Mouse (Mus musculus) forebrain, embryonic 12.5 days (tissue): ENCODE data around the gene Alox8. TPM values are rescaled to one million over a fixed set of nuclear protein-coding genes. Genes with fewer than 3 reads are reported as not detected.

Experiments
- ATAC-seq: fragments of 200-750 bp; cut with Nextera tagmentation; 2 replicates; pipeline ENCODE4 v1.8.0; 2017; ENCODE audit warnings: moderate TSS enrichment; ENCODE audit not compliant: low FRiP score
- H3K27ac ChIP-seq: fragments of 300-500 bp; sonication (generic); 2 replicates; pipeline ENCODE4 v1.5.1; 2016; ENCODE audit warnings: mild to moderate bottlenecking
- H3K27me3 ChIP-seq: fragments of 300-500 bp; sonication (generic); 2 replicates; pipeline ENCODE4 v1.6.1; 2016; ENCODE audit warnings: mild to moderate bottlenecking
- H3K36me3 ChIP-seq: fragments of 300-500 bp; sonication (generic); replicated peaks from 2 replicates; pipeline ENCODE4 v1.6.1; 2016; ENCODE audit warnings: mild to moderate bottlenecking
- H3K4me1 ChIP-seq: fragments of 300-500 bp; sonication (generic); 2 replicates; pipeline ENCODE4 v1.6.1; 2016
- H3K4me2 ChIP-seq: fragments of 300-500 bp; sonication (generic); 2 replicates; pipeline ENCODE4 v1.6.1; 2016; ENCODE audit warnings: mild to moderate bottlenecking, moderate library complexity
- H3K4me3 ChIP-seq: fragments of 300-500 bp; sonication (generic); replicated peaks from 2 replicates; pipeline ENCODE4 v1.5.1; 2016; ENCODE audit warnings: mild to moderate bottlenecking
- H3K9ac ChIP-seq: fragments of 300-500 bp; sonication (generic); 2 replicates; pipeline ENCODE4 v1.6.1; 2016; ENCODE audit warnings: mild to moderate bottlenecking
- H3K9me3 ChIP-seq: fragments of 300-500 bp; sonication (generic); 2 replicates; pipeline ENCODE4 v1.6.1; 2016
- WGBS: fragments of 180-500 bp; shearing (Covaris S2); methylation state at CpG from one replicate; pipeline ENCODE4 v1.1.7; 2016; 5-methylcytosine and 5-hydroxymethylcytosine counted together
- polyA plus RNA-seq: library from polyadenylated mRNA; unstranded; fragments of >200 nt; fragmentation: Nextera tagmentation; extraction: Ambion mirVana; gene quantifications from 2 replicates; pipeline ENCODE4 v1.2.1, GENCODE M21; 2016

Alox8 gene
- not detected in 2 replicates for polyA plus RNA-seq

DNA sequence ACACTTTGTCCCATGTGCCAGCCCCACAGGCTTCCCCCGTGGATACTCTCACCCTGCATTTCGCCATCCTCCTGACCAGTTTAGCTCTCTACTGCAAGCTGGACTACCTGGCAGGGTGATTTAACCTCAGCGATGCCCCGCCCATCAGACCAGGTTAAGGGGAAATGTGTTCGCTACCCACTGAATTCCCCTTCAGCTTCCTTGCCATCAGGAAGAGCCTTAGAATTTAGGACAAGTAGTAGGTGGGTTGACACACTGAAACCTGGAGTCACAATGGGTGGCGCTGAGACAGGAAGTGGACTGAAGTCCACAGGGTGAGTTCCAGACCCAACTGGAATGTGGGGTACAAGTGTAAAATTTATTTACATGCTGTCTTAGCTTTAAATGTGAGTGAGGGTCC lies at the start of gene Alox8:
Gene Alox8, minus strand, starts transcription at position 101 of the 400 bp plus-strand sequence.
- Histone ChIP-seq H3K4me1 (peaks cover 8% of the 10 kb centered on the region), H3K36me3 (no peaks in the 10 kb centered on the region), H3K9me3 (no peaks in the 10 kb centered on the region), H3K4me3 (peak within 1 kb of the TSS; percentile 20), H3K4me2 (peak within 1 kb of the TSS; percentile 42), H3K27ac (no peak within 1 kb of the TSS), H3K27me3 (peaks cover 32% of the 10 kb centered on the region), H3K9ac (peak within 1 kb of the TSS; percentile 39)
- 36% methylated on average over 6 of the region's 6 CpGs for WGBS
- no peak for ATAC-seq

DNA sequence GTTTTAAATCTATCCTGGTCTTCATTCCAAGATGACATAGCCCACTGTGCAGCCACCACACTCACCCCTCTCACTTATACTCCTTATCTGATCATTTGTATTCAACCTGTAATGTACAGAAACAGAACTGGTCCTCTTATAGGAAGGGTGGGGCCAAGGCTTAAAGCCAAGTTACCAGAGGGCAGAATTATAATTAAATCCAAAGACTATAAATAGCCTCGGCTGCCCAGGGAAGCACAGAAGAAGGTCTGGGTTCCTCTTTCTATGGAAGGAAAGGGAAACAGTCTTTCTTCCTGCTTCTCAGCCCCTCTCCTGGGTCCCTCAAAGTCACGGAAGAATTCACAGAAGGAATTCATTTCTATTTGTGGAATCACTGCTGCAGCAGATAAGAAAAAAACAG lies 48.0 kb upstream of the Alox8 start:
- Histone ChIP-seq H3K27ac (no peak overlapping the region), H3K4me3 (no peak overlapping the region), H3K36me3 (no peaks in the 10 kb centered on the region), H3K4me1 (0 out of 2 replicates have a peak, but pooled peaks cover 3% of the 10 kb centered on the region), H3K27me3 (peaks cover 9% of the 10 kb centered on the region), H3K9me3 (no peaks in the 10 kb centered on the region), H3K4me2 (no peak overlapping the region), H3K9ac (no peak overlapping the region)
- no peak for ATAC-seq
- WGBS = 52% methylated on average over 2 of the region's 2 CpGs

DNA sequence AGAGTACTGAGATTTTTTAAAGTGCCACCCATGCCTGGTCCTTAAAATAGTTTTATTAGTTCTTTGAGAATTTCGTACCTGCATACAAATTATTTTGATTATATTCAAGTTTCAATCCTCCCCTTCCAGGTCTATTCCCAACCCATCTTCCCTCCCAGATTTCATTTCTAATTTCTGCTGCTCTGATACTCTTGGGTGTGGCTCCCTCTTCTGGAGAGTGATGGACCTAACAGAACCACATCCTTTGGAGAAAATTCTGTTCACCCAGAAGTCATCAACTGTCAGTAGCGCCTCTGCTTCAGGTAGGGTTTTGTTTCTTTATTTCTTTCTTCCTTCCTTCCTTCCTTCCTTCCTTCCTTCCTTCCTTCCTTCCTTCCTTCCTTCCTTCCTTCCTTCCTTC lies 47.3 kb upstream of the Alox8 start:
- Histone ChIP-seq H3K4me2 (no peak overlapping the region), H3K36me3 (no peaks in the 10 kb centered on the region), H3K4me1 (0 out of 2 replicates have a peak, but pooled peaks cover 3% of the 10 kb centered on the region), H3K27ac (no peak overlapping the region), H3K4me3 (no peak overlapping the region), H3K27me3 (peaks cover 9% of the 10 kb centered on the region), H3K9ac (no peak overlapping the region), H3K9me3 (no peaks in the 10 kb centered on the region)
- no peak for ATAC-seq
- WGBS = 33% methylated on average over 2 of the region's 2 CpGs

DNA sequence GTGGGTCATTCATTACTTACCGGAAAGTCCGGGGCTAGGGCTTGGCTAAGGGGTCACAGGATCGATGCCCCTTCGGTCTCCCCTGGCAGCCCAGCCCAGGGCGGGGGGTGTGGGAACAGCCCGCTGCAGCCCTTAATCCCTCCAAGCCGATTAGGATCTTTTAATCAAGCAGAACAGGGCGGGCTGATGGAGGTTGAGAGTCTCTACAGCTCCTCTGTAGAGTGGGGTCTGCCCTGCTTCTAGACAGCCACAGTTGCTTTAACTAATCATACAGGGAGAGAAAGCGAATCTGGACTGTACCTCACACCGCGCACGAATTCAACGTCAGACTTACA lies 39.2 kb upstream of the Alox8 start, which contains the start of gene Gucy2e:
Gene Gucy2e, minus strand, starts transcription at position 111 of the 335 bp plus-strand sequence.
- no peak for ATAC-seq
- Histone ChIP-seq H3K4me3 (peak within 1 kb of the TSS; percentile 48), H3K27me3 (peaks cover 43% of the 10 kb centered on the region), H3K4me2 (peak within 1 kb of the TSS; percentile 83), H3K9me3 (no peaks in the 10 kb centered on the region), H3K9ac (peak within 1 kb of the TSS; percentile 57), H3K27ac (no peak within 1 kb of the TSS), H3K4me1 (peaks cover 18% of the 10 kb centered on the region), H3K36me3 (no peaks in the 10 kb centered on the region)
- WGBS = 15% methylated on average over 13 of the region's 13 CpGs

DNA sequence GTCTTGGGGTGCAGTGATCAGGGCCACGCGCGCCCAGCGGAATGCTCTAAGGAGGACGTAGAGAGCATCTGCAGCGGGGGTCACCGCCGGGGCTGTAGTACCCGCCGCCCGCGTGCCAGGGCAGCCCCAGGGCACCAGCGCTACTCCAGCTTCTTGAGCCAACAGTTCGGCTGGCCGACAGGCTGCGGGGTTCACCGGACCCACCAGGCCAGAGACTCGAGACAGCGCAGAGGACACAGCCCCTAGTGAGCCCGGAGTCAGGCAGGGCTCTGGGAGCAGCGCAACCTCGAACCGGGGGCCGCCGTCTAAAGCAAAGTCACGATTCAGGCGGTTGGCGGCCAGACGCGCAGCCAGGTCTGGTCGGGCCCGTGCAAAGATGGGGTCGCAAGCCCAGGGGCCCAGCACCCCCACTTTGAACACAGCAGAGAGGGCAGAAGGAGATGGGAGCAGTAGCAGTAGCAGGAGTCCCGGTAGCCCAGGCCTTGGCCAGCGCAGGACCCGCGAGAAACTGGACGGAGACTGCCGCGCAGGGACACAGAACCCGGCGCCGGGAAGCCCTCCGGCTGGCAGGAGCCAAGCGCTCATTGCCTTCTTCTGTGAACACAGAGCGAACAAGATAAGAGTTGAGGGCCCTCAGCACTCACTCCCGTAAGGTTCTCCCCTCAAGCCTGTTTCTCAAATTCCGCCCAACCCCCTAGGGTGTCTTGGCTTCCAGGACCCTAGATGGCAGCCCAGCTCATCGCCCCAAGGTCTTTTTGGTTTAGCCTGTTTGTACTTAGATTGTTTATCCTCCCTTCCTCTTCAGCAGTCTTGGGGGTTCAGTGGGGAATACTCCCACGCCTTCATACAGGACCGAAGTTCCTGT lies 38.6 kb upstream of the Alox8 start:
- Histone ChIP-seq H3K36me3 (no peaks in the 10 kb centered on the region), H3K4me1 (peaks cover 18% of the 10 kb centered on the region), H3K9ac (peak overlapping the region; percentile 57), H3K4me2 (peak overlapping the region; percentile 83), H3K27ac (no peak overlapping the region), H3K4me3 (peak overlapping the region; percentile 48), H3K27me3 (peaks cover 43% of the 10 kb centered on the region), H3K9me3 (no peaks in the 10 kb centered on the region)
- no peak for ATAC-seq
- WGBS = 2% methylated on average over 51 of the region's 51 CpGs

DNA sequence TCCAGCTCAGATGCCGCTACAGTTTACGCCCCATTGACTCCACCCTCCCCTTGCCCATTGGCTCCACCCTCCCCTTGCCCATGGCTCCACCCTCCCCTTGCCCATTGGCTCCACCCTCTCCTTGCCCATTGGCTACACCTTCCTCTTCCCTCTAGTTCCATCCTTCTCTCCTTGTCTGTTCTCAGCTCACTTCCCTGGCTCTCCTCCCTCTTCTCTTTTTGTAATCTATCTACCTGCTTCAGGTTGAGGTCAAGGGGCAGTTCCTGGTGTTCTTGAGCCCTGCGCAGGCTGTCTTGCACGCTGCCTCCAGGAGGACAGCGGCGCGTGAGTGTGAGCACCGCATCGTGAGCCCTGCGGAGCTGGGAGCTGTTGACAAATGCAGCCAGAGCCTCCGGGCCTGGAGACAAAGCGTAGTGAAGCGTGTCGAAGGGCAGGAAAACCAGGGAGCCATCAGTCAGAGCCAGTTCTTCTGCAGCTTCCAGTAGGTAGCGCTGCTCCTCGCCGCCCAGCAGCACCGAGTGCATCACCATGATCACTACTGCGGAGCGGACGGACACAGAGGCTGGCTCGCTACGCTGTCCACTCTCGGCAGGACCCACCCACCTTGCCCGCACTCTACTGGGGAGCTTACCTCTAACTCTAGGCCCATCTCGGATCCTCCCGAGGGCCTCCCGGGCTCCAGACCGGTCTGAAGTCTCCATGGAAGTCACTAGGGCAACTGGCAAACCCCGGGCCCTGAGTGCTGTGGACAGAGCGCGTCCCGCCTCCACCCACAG lies 37.8 kb upstream of the Alox8 start:
- ATAC-seq = peak; percentile 92
- Histone ChIP-seq H3K4me2 (peak overlapping the region; percentile 83), H3K4me3 (peak overlapping the region; percentile 48), H3K9ac (peak overlapping the region; percentile 57), H3K9me3 (no peaks in the 10 kb centered on the region), H3K36me3 (no peaks in the 10 kb centered on the region), H3K27me3 (peaks cover 43% of the 10 kb centered on the region), H3K4me1 (peaks cover 18% of the 10 kb centered on the region), H3K27ac (peak overlapping the region; percentile 59)
- 1% methylated on average over 33 of the region's 33 CpGs for WGBS

DNA sequence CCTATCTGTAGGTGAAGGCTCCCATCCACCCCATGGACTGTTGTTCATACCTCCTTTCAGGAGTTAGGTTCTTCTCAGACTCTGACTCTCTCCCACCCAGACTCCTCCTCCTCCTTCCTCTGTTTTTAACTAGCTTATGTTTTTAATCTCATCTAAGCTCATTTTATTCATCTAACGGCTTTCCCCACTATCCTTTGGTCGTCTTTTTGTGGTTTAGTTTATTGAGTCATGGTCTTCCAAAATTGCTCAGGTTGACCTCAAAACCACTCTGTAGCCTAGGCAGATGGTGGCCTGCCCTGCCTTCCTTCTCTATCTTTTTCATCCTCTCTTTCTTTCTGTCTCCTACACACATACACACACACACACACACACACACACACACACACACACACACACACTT lies 35.5 kb upstream of the Alox8 start:
- H3K4me3 ChIP-seq = no peak overlapping the region
- no peak overlapping the region for H3K27ac ChIP-seq
- no peak overlapping the region for H3K4me2 ChIP-seq
- H3K36me3 ChIP-seq = no peaks in the 10 kb centered on the region
- 83% methylated on average over 2 of the region's 2 CpGs for WGBS
- no peaks in the 10 kb centered on the region for H3K9me3 ChIP-seq
- no peak overlapping the region for H3K9ac ChIP-seq
- ATAC-seq = no peak
- peaks cover 18% of the 10 kb centered on the region for H3K4me1 ChIP-seq
- peaks cover 41% of the 10 kb centered on the region for H3K27me3 ChIP-seq

DNA sequence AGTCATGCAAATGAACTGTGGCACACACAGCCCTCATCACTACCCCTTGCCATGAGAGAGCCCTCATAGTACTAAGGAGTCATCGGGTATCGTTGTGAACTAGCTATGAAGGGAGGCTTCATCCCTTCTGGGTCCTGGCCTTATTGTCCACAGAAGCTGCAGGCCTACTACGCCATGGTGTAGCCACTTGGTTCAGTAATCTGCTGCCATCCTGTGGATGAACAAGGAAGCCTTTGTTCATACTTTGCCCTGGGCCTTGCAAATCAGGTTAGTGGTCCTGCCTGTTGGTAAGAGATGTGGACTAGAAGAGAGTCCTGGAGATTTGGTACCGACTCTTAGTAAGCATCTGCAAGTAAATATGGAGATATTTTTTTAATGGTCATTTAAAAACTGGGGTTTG lies 32.8 kb upstream of the Alox8 start:
- Histone ChIP-seq H3K9me3 (no peaks in the 10 kb centered on the region), H3K36me3 (no peaks in the 10 kb centered on the region), H3K27ac (no peak overlapping the region), H3K9ac (no peak overlapping the region), H3K4me1 (peaks cover 8% of the 10 kb centered on the region; the same call in 1 of the 2 replicates), H3K27me3 (peaks cover 21% of the 10 kb centered on the region), H3K4me3 (no peak overlapping the region), H3K4me2 (no peak overlapping the region)
- 79% methylated on average over 4 of the region's 4 CpGs for WGBS
- ATAC-seq = no peak

DNA sequence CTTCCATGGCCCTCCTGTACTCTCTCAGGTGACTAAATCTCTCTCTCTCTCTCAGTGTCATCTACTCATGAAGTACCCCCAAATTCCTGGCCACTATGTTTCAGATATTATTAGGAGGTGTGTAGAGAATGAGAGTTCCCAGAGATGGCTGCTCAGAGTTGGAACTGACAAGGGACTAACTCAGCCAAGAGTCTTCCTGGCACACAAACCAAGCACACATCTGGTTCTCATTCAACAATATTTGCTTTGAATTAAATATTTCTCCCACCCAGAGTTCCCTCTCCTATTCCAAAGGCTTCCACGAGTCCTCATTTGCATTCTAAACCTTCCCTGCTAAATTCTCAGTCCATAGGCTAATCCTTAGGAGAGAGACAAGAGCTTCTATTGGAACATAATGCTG lies 28.1 kb upstream of the Alox8 start:
- 63% methylated on average over 1 of the region's 1 CpGs for WGBS
- 0 out of 2 replicates have a peak, but pooled peaks cover 4% of the 10 kb centered on the region for H3K4me1 ChIP-seq
- H3K9ac ChIP-seq = no peak overlapping the region
- H3K36me3 ChIP-seq = no peaks in the 10 kb centered on the region
- no peak for ATAC-seq
- H3K4me2 ChIP-seq = no peak overlapping the region
- H3K27ac ChIP-seq = no peak overlapping the region
- H3K4me3 ChIP-seq = no peak overlapping the region
- no peaks in the 10 kb centered on the region for H3K9me3 ChIP-seq
- H3K27me3 ChIP-seq = peaks cover 11% of the 10 kb centered on the region; the same call in 1 of the 2 replicates

DNA sequence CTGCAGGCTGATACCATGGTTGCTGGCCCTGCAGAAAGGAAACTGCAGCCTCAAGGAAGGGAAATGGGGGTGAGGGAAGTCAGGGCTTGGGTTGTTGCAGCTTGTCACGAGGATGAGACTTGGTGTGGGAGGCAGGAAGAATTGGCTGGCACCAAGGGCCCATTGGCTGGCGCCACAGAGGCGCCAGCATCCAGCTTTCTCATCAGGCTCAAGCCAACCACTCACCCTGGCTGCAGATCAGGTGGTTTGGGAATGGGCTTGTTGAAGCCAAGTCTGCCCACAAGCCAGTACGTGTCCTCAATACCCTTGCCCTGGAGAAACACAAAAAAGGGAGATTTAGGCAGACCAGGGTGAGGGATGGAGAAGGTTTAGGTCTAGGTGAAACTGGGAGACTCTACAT lies 25.5 kb upstream of the Alox8 start:
- WGBS = 90% methylated on average over 4 of the region's 4 CpGs
- Histone ChIP-seq H3K4me2 (no peak overlapping the region), H3K9ac (no peak overlapping the region), H3K4me3 (no peak overlapping the region), H3K9me3 (no peaks in the 10 kb centered on the region), H3K27ac (no peak overlapping the region), H3K27me3 (0 out of 2 replicates have a peak, but pooled peaks cover 6% of the 10 kb centered on the region), H3K4me1 (0 out of 2 replicates have a peak, but pooled peaks cover 4% of the 10 kb centered on the region), H3K36me3 (no peaks in the 10 kb centered on the region)
- ATAC-seq = no peak

DNA sequence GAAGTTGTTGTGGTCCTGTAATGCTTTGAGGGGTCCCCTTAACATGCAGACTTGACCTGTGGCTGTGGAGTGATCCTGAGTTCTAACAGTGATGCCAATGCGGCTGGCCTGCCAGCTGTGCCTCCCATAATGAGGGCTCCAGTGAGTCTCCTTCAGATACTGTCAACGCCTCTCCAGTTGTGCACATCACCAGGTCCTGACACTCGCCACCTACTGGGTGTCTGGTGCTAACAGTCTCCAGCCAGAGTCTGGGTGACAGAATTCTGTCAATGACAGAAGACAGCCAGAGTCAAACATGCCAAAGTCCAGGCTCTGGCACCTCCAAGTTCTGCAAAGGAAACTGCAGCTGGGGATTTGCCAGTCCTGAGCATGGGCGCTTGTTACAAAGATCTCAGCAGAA lies 23.4 kb upstream of the Alox8 start:
- no peaks in the 10 kb centered on the region for H3K9me3 ChIP-seq
- 77% methylated on average over 4 of the region's 4 CpGs for WGBS
- no peaks in the 10 kb centered on the region for H3K27me3 ChIP-seq
- no peak overlapping the region for H3K9ac ChIP-seq
- no peak overlapping the region for H3K27ac ChIP-seq
- ATAC-seq = no peak
- no peaks in the 10 kb centered on the region for H3K4me1 ChIP-seq
- H3K4me3 ChIP-seq = no peak overlapping the region
- H3K36me3 ChIP-seq = no peaks in the 10 kb centered on the region
- no peak overlapping the region for H3K4me2 ChIP-seq

DNA sequence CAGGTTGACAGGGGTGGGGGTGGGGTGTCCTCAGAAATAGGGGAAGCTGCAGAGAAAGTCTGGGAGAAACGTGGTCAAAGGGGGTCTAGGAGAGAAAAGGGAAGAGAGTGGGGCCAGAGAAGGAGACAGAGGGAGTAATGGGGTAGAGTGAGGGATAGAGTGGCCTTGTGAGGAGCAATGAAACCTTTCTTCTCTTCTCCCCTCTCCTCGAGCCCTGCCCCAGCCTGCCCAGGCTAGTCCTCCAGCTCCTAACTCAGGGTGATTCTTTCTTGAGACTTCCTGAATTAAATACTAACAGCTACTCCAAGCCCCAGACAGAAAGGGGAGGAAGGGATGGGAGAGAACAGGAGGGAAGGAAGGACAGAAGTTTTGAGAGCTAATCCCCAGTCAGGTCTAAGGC lies 21.0 kb upstream of the Alox8 start:
- Histone ChIP-seq H3K27ac (no peak overlapping the region), H3K4me2 (no peak overlapping the region), H3K27me3 (no peaks in the 10 kb centered on the region), H3K4me1 (no peaks in the 10 kb centered on the region), H3K9me3 (no peaks in the 10 kb centered on the region), H3K9ac (no peak overlapping the region), H3K36me3 (no peaks in the 10 kb centered on the region), H3K4me3 (no peak overlapping the region)
- WGBS = 52% methylated on average over 2 of the region's 2 CpGs
- ATAC-seq = no peak
